Mouse (Mus musculus) lung, postnatal 0 days (tissue): ENCODE data around the gene Exoc6. TPM values are rescaled to one million over a fixed set of nuclear protein-coding genes. Genes with fewer than 3 reads are reported as not detected.
A peak's percentile ranks its signal among the peaks of the same experiment; 100 is the strongest.
"Not testable (repeated sequence)": the region's sequence is repeated elsewhere in the genome, so short reads cannot be mapped to it uniquely, and the experiment has no call there.

Experiments
- ATAC-seq: fragments of 200-750 bp; cut with Nextera tagmentation; 2 replicates; pipeline ENCODE4 v1.8.0; 2017; ENCODE audit warnings: moderate library complexity
- DNase-seq: peaks from one replicate; pipeline ENCODE4 v3.0.0-alpha.2; 2016; ENCODE audit warnings: low spot score
- H3K27ac ChIP-seq: fragments of 300-500 bp; sonication (generic); 2 replicates; pipeline ENCODE4 v1.5.1; 2014; ENCODE audit warnings: antibody characterized with exemption, mild to moderate bottlenecking, low read length, mixed read lengths
- H3K27me3 ChIP-seq: fragments of 300-500 bp; sonication (generic); replicated peaks from 2 replicates; pipeline ENCODE4 v1.6.1; 2014; ENCODE audit warnings: low read length, mixed read lengths; ENCODE audit not compliant: insufficient read depth
- H3K36me3 ChIP-seq: fragments of 300-500 bp; sonication (generic); 2 replicates; pipeline ENCODE4 v1.6.1; 2014; ENCODE audit warnings: low read length, mixed read lengths; ENCODE audit not compliant: insufficient read depth
- H3K4me1 ChIP-seq: fragments of 300-500 bp; sonication (generic); 2 replicates; pipeline ENCODE4 v1.6.1; 2014; ENCODE audit warnings: antibody characterized with exemption, low read depth, low read length, mixed read lengths; ENCODE audit not compliant: insufficient read depth
- H3K4me2 ChIP-seq: fragments of 300-500 bp; sonication (generic); replicated peaks from 2 replicates; pipeline ENCODE4 v1.6.1; 2014; ENCODE audit warnings: low read depth, mild to moderate bottlenecking, low read length, moderate library complexity, mixed read lengths
- H3K4me3 ChIP-seq: fragments of 300-500 bp; sonication (generic); 2 replicates; pipeline ENCODE4 v1.5.1; 2014; ENCODE audit warnings: low read depth, low read length
- H3K9ac ChIP-seq: fragments of 300-500 bp; sonication (generic); replicated peaks from 2 replicates; pipeline ENCODE4 v1.6.1; 2014; ENCODE audit warnings: low read depth, mild to moderate bottlenecking
- H3K9me3 ChIP-seq: fragments of 300-500 bp; sonication (generic); 2 replicates; pipeline ENCODE4 v1.6.1; 2016; ENCODE audit warnings: low read length, mixed read lengths
- CTCF ChIP-seq: IDR thresholded peaks from 2 replicates; pipeline ENCODE4 v1.5.1; 2016; ENCODE audit warnings: antibody characterized with exemption, mild to moderate bottlenecking
- EP300 ChIP-seq: IDR thresholded peaks from 2 replicates; pipeline ENCODE4 v1.6.1; 2016; ENCODE audit warnings: antibody characterized with exemption, mild to moderate bottlenecking, control low read depth
- WGBS: fragments of 180-500 bp; shearing (Covaris S2); extraction: QIAGEN DNeasy Blood & Tissue Kit; methylation state at CpG from one replicate; pipeline ENCODE4 v1.1.7; 2014; 5-methylcytosine and 5-hydroxymethylcytosine counted together
- polyA plus RNA-seq: library from polyadenylated mRNA; unstranded; fragments of >200 nt; fragmentation: Nextera tagmentation; extraction: Ambion mirVana; gene quantifications from 2 replicates; pipeline ENCODE4 v1.2.1, GENCODE M21; 2015

Exoc6 gene
- polyA plus RNA-seq, 1 experiment from 2014 or later: 11.3 TPM

- Histone ChIP-seq H3K4me3 (no peak overlapping the region), H3K27me3 (no peaks in the 10 kb centered on the region), H3K9ac (no peak overlapping the region), H3K27ac (no peak overlapping the region), H3K4me1 (peaks cover 6% of the 10 kb centered on the region; the same call in 1 of the 2 replicates), H3K9me3 (no peaks in the 10 kb centered on the region), H3K4me2 (no peak overlapping the region), H3K36me3 (no peaks in the 10 kb centered on the region)
- no peak for TF ChIP-seq CTCF
- no peak for TF ChIP-seq EP300
- no peak for ATAC-seq
- 40% methylated on average over 7 of the region's 7 CpGs for WGBS
- DNase-seq: no peak
These were observed 32.8 kb upstream of the Exoc6 start for GRCm38 (mm10) chr19:37517419-37517818.

- Histone ChIP-seq H3K9ac (no peak overlapping the region), H3K27me3 (no peaks in the 10 kb centered on the region), H3K27ac (no peak overlapping the region), H3K9me3 (no peaks in the 10 kb centered on the region), H3K36me3 (no peaks in the 10 kb centered on the region), H3K4me1 (peaks cover 7% of the 10 kb centered on the region; the same call in 1 of the 2 replicates), H3K4me3 (no peak overlapping the region), H3K4me2 (no peak overlapping the region)
- ATAC-seq: peak; percentile 64
- no peak for TF ChIP-seq CTCF
- no peak for TF ChIP-seq EP300
- DNase-seq: peak; percentile 46
- 38% methylated on average over 18 of the region's 18 CpGs for WGBS
These were observed 29.3 kb upstream of the Exoc6 start for GRCm38 (mm10) chr19:37520740-37521433.

DNA sequence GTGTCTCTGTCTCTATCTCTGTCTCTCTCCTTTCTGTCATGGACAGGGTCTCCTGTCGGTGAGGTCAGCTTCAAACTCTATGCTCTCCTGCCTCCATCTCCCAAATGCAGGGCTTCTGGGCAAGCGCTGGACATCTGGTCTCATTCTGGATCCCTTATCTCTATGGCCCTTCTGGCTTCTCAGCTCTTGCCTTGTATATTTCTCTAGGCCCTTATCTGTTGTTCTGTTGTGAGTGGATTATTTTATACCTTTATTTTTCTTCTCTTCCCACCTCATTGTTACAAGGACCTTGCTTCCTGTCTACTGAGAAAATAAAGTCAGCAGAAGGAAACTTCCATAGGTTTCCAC, 28.8 kb upstream of the Exoc6 start:
- no peaks in the 10 kb centered on the region for H3K9me3 ChIP-seq
- 0 out of 2 replicates have a peak, but pooled peaks cover 7% of the 10 kb centered on the region for H3K4me1 ChIP-seq
- H3K4me2 ChIP-seq: no peak overlapping the region
- H3K4me3 ChIP-seq: no peak overlapping the region
- no peaks in the 10 kb centered on the region for H3K36me3 ChIP-seq
- TF ChIP-seq EP300 (no peak), CTCF (no peak)
- DNase-seq: no peak
- 61% methylated on average over 2 of the region's 2 CpGs for WGBS
- no peak overlapping the region for H3K27ac ChIP-seq
- H3K9ac ChIP-seq: no peak overlapping the region
- ATAC-seq: no peak
- H3K27me3 ChIP-seq: no peaks in the 10 kb centered on the region

DNA sequence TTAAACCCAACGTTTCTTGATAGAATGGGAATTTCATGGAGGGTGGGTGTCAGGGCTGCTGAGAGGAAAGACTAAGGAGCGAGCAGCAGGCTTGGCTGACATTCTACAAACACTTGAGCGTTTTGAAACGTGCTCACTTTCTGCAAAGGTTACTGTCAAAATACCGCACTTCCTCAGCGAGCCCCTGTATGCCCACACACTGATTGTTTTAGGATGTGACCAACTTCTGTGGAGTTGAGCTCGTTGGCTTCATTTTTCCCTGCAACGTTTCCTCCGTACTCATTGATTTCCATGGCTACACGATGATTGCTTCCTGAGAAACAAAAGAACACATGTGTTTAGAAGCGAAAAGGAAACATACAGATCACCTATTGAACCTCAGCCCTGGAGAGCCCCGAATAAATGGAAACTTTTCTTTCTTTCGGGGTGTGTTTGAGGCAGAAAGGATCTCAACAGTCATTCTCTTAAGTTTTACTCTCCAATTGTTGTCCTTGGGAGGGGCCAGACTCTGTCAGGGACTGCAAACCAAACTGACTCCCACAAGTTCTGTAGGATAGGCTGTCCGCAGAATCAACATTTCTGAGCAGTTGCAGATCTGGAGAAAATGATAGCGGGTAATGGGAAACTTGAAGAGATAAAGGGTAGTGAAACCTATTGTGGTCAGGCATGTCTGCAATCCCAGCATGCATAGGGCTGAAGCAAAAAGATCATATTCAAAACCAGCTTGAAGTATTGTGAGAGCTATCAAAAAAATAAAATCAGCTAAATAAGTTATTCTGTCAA, 26.7 kb upstream of the Exoc6 start:
- peak; percentile 24 for DNase-seq
- no peak overlapping the region for H3K27ac ChIP-seq
- no peaks in the 10 kb centered on the region for H3K36me3 ChIP-seq
- no peak for TF ChIP-seq EP300
- TF ChIP-seq CTCF: no peak
- H3K4me3 ChIP-seq: no peak overlapping the region
- H3K4me1 ChIP-seq: 0 out of 2 replicates have a peak, but pooled peaks cover 7% of the 10 kb centered on the region
- H3K9me3 ChIP-seq: no peaks in the 10 kb centered on the region
- WGBS: 29% methylated on average over 15 of the region's 15 CpGs
- H3K9ac ChIP-seq: no peak overlapping the region
- peak overlapping the region; percentile 34; the same call in 1 of the 2 replicates for H3K4me2 ChIP-seq
- ATAC-seq: peak; percentile 9; the same call in 1 of the 2 replicates
- H3K27me3 ChIP-seq: no peaks in the 10 kb centered on the region

- 72% methylated on average over 11 of the region's 11 CpGs for WGBS
These were observed 24.3 kb upstream of the Exoc6 start for GRCm38 (mm10) chr19:37525925-37526324.

GRCm38 (mm10) chr19:37526768-37527167, 23.4 kb upstream of the Exoc6 start:
- 36% methylated on average over 8 of the region's 8 CpGs for WGBS
- ATAC-seq: no peak
- no peaks in the 10 kb centered on the region for H3K36me3 ChIP-seq

More at GRCm38 (mm10) chr19:37525925-37526324, 24.3 kb upstream of the Exoc6 start:
- no peaks in the 10 kb centered on the region for H3K27me3 ChIP-seq
- H3K9ac ChIP-seq: no peak overlapping the region
- H3K36me3 ChIP-seq: no peaks in the 10 kb centered on the region
- no peak for TF ChIP-seq EP300
- no peak for TF ChIP-seq CTCF
- DNase-seq: no peak
- H3K9me3 ChIP-seq: no peaks in the 10 kb centered on the region
- 0 out of 2 replicates have a peak, but pooled peaks cover 5% of the 10 kb centered on the region for H3K4me1 ChIP-seq
- H3K4me3 ChIP-seq: no peak overlapping the region
- no peak overlapping the region for H3K27ac ChIP-seq
- no peak for ATAC-seq
- no peak overlapping the region for H3K4me2 ChIP-seq

GRCm38 (mm10) chr19:37527736-37528135, 22.5 kb upstream of the Exoc6 start:
- not testable (repeated sequence) for H3K27me3 ChIP-seq, H3K9ac ChIP-seq, H3K36me3 ChIP-seq, ATAC-seq, H3K9me3 ChIP-seq, DNase-seq, H3K27ac ChIP-seq, H3K4me2 ChIP-seq, H3K4me1 ChIP-seq, H3K4me3 ChIP-seq
- 97% methylated on average over 2 of the region's 3 CpGs for WGBS

More at GRCm38 (mm10) chr19:37526768-37527167, 23.4 kb upstream of the Exoc6 start:
- H3K4me1 ChIP-seq: 0 out of 2 replicates have a peak, but pooled peaks cover 5% of the 10 kb centered on the region
- no peaks in the 10 kb centered on the region for H3K27me3 ChIP-seq
- DNase-seq: no peak
- H3K4me2 ChIP-seq: no peak overlapping the region
- no peak overlapping the region for H3K27ac ChIP-seq
- no peak for TF ChIP-seq EP300
- no peak for TF ChIP-seq CTCF
- H3K9me3 ChIP-seq: no peaks in the 10 kb centered on the region
- H3K9ac ChIP-seq: no peak overlapping the region
- H3K4me3 ChIP-seq: no peak overlapping the region
